ENCODE assay signal across 10 mouse cellular contexts in genomic region chr2:156422631-156423030, GRCm38 (mm10). TPM values are rescaled to one million over a fixed set of nuclear protein-coding genes. Genes with fewer than 3 reads are reported as not detected.
A peak's percentile ranks its signal among the peaks of the same experiment; 100 is the strongest.
DNase-seq lines count a peak whose midpoint lies in the region; ATAC-seq and TF ChIP-seq lines count a peak whose summit lies in the region.
"Had no signal": no experiment of that assay in that cellular context is flagged by ENCODE, and none has a peak within 500 bp of the region (broad histone marks: within the 10 kb centered on the region; RNA-seq: fewer than 3 reads in every experiment).

No protein-coding gene starts in this region.

- TF ChIP-seq CTCF in lung, embryonic 14.5 days (IDR thresholded peaks at IDR 0.05; ENCODE audit: low read depth) = no peak
- no peak for TF ChIP-seq CTCF in lung, adult 2 months (IDR thresholded peaks at IDR 0.05; ENCODE audit: insufficient read depth, low read length)

- WGBS in lung, embryonic 14.5 days = 2% methylated on average over 8 of the region's 8 CpGs
- 14% methylated on average over 8 of the region's 8 CpGs for WGBS in lung, adult 2 months
- 11% methylated on average over 8 of the region's 8 CpGs for WGBS in forebrain, embryonic 15.5 days
- 7% methylated on average over 8 of the region's 8 CpGs for WGBS in limb, embryonic 12.5 days
- 12% methylated on average over 8 of the region's 8 CpGs for WGBS in neural tube, embryonic 15.5 days

- ATAC-seq in lung, embryonic 14.5 days (ENCODE audit: insufficient read depth) = no peak
- no peak for ATAC-seq in forebrain, embryonic 15.5 days (replicated peaks)
- no peak for ATAC-seq in limb, embryonic 12.5 days (ENCODE audit: insufficient number of reproducible peaks, insufficient read depth, low FRiP score, low TSS enrichment, low read depth)
- ATAC-seq in neural tube, embryonic 15.5 days (ENCODE audit: low FRiP score) = no peak

- no peak overlapping the region for H3K4me3 ChIP-seq in lung, embryonic 14.5 days (ENCODE audit: low read depth, low read length)
- H3K4me3 ChIP-seq in lung, adult 2 months (replicated peaks; ENCODE audit: extremely low read depth, low read depth, low read length) = no peak overlapping the region
- peak overlapping the region; percentile 80 for H3K4me3 ChIP-seq in forebrain, embryonic 15.5 days
- H3K4me3 ChIP-seq in limb, embryonic 12.5 days (replicated peaks) = peak overlapping the region; percentile 17; the same call in 1 of the 2 replicates
- H3K4me3 ChIP-seq in neural tube, embryonic 15.5 days (replicated peaks) = peak overlapping the region; percentile 76

- no peaks in the 10 kb centered on the region for H3K9me3 ChIP-seq in lung, embryonic 14.5 days (ENCODE audit: low read depth, low read length)
- H3K9me3 ChIP-seq in forebrain, embryonic 15.5 days = no peaks in the 10 kb centered on the region
- no peaks in the 10 kb centered on the region for H3K9me3 ChIP-seq in limb, embryonic 12.5 days
- no peaks in the 10 kb centered on the region for H3K9me3 ChIP-seq in neural tube, embryonic 15.5 days (replicated peaks)

- H3K4me2 ChIP-seq in lung, embryonic 14.5 days = no peak overlapping the region
- peak overlapping the region; percentile 80 for H3K4me2 ChIP-seq in forebrain, embryonic 15.5 days (replicated peaks)
- H3K4me2 ChIP-seq in limb, embryonic 12.5 days = peak overlapping the region; percentile 96
- peak overlapping the region; percentile 81 for H3K4me2 ChIP-seq in neural tube, embryonic 15.5 days

- peaks cover 40% of the 10 kb centered on the region for H3K27me3 ChIP-seq in lung, embryonic 14.5 days (ENCODE audit: insufficient read depth, low read length)
- no peaks in the 10 kb centered on the region; the same call in 1 of the 2 replicates for H3K27me3 ChIP-seq in forebrain, embryonic 15.5 days
- H3K27me3 ChIP-seq in limb, embryonic 12.5 days = peaks cover 79% of the 10 kb centered on the region
- H3K27me3 ChIP-seq in neural tube, embryonic 15.5 days (replicated peaks) = 0 out of 2 replicates have a peak, but pooled peaks cover 5% of the 10 kb centered on the region

- no peaks in the 10 kb centered on the region for H3K36me3 ChIP-seq in lung, embryonic 14.5 days (ENCODE audit: insufficient read depth)
- no peaks in the 10 kb centered on the region for H3K36me3 ChIP-seq in forebrain, embryonic 15.5 days
- H3K36me3 ChIP-seq in limb, embryonic 12.5 days = no peaks in the 10 kb centered on the region
- no peaks in the 10 kb centered on the region for H3K36me3 ChIP-seq in neural tube, embryonic 15.5 days

- DNase-seq in lung, embryonic 14.5 days = peak; percentile 20
- DNase-seq in lung, adult 2 months = no peak
- DNase-seq in frontal cortex, postnatal 14 days (ENCODE audit: low spot score in 2 of 2) = no peak
- no peak for DNase-seq in frontal cortex, adult 2 months (ENCODE audit: extremely low spot score in 1 of 2, low spot score in 1 of 2)
- no peak for DNase-seq in spleen, adult 12 weeks (ENCODE audit: low spot score)
- DNase-seq: cerebellum, adult 18-20 months; gastrocnemius, postnatal 36 days had no signal

- H3K27ac ChIP-seq in lung, embryonic 14.5 days (ENCODE audit: low read depth) = no peak overlapping the region
- peak overlapping the region; percentile 90 for H3K27ac ChIP-seq in forebrain, embryonic 15.5 days (replicated peaks)
- no peak overlapping the region for H3K27ac ChIP-seq in limb, embryonic 12.5 days
- H3K27ac ChIP-seq in neural tube, embryonic 15.5 days (replicated peaks) = peak overlapping the region; percentile 67

- no peak overlapping the region for H3K9ac ChIP-seq in lung, embryonic 14.5 days
- H3K9ac ChIP-seq in forebrain, embryonic 15.5 days (replicated peaks) = peak overlapping the region; percentile 33; the same call in 1 of the 2 replicates
- no peak overlapping the region for H3K9ac ChIP-seq in limb, embryonic 12.5 days (replicated peaks)
- H3K9ac ChIP-seq in neural tube, embryonic 15.5 days (replicated peaks) = peak overlapping the region; percentile 82

- TF ChIP-seq POLR2A in lung, adult 2 months (IDR thresholded peaks at IDR 0.05; ENCODE audit: borderline replicate concordance, extremely low read depth, low read depth, low read length) = no peak

- peaks cover 3% of the 10 kb centered on the region for H3K4me1 ChIP-seq in lung, embryonic 14.5 days (ENCODE audit: insufficient read depth)
- peaks cover 4% of the 10 kb centered on the region; the same call in 1 of the 2 replicates for H3K4me1 ChIP-seq in lung, adult 2 months (ENCODE audit: control insufficient read depth, insufficient read depth, low read length)
- peaks cover 5% of the 10 kb centered on the region; the same call in 1 of the 2 replicates for H3K4me1 ChIP-seq in forebrain, embryonic 15.5 days
- H3K4me1 ChIP-seq in limb, embryonic 12.5 days (replicated peaks) = peaks cover 10% of the 10 kb centered on the region
- peaks cover 49% of the 10 kb centered on the region for H3K4me1 ChIP-seq in neural tube, embryonic 15.5 days

RNA-seq across cellular contexts. Expression of gene Epb41l1, which starts 1.9 kb away (rescaled TPM):
- polyA plus RNA-seq in lung, embryonic 14.5 days (2014; fragmentation: Nextera tagmentation; extraction: Ambion mirVana) = 2.1 and 3.2 TPM in 2 replicates
- 24.7 and 25.1 TPM in 2 replicates for polyA plus RNA-seq in lung, adult 2 months (2012; rRNA removed)
- polyA plus RNA-seq in forebrain, embryonic 15.5 days (2015; fragmentation: Nextera tagmentation; extraction: Ambion mirVana) = 11.2 and 11.4 TPM in 2 replicates
- 2.5 and 2.6 TPM in 2 replicates for polyA plus RNA-seq in limb, embryonic 12.5 days (2016; fragmentation: Nextera tagmentation; extraction: Ambion mirVana)
- 12.3 and 14.8 TPM in 2 replicates for polyA plus RNA-seq in neural tube, embryonic 15.5 days (2015; fragmentation: Nextera tagmentation; extraction: Ambion mirVana)
- polyA plus RNA-seq in frontal cortex, adult 2 months (2012; rRNA removed) = 211 and 225 TPM in 2 replicates

Comparison
In these comparisons a context has a peak if more than half of its experiments do, and no peak if none do; other contexts are left out.
1. H3K27ac ChIP-seq: peak in forebrain, embryonic 15.5 days (single experiment) and neural tube, embryonic 15.5 days (single experiment); none in lung, embryonic 14.5 days (single experiment) and limb, embryonic 12.5 days (single experiment).
2. H3K4me3 ChIP-seq: peak in forebrain, embryonic 15.5 days (single experiment), limb, embryonic 12.5 days (single experiment) and neural tube, embryonic 15.5 days (single experiment); none in lung, embryonic 14.5 days (single experiment) and lung, adult 2 months (single experiment).
3. H3K9ac ChIP-seq: peak in forebrain, embryonic 15.5 days (single experiment) and neural tube, embryonic 15.5 days (single experiment); none in lung, embryonic 14.5 days (single experiment) and limb, embryonic 12.5 days (single experiment).